Mouse (Mus musculus) stomach, postnatal 0 days (tissue): ENCODE results near the gene Ss18l1.

Experiments
- CTCF ChIP-seq: IDR thresholded peaks from 2 replicates; pipeline ENCODE4 v1.5.1; 2016; ENCODE audit warnings: antibody characterized with exemption, low read depth, mild to moderate bottlenecking, moderate library complexity
- EP300 ChIP-seq: optimal IDR thresholded peaks from 2 replicates; pipeline ENCODE3; 2016; ENCODE audit warnings: antibody characterized with exemption

DNA sequence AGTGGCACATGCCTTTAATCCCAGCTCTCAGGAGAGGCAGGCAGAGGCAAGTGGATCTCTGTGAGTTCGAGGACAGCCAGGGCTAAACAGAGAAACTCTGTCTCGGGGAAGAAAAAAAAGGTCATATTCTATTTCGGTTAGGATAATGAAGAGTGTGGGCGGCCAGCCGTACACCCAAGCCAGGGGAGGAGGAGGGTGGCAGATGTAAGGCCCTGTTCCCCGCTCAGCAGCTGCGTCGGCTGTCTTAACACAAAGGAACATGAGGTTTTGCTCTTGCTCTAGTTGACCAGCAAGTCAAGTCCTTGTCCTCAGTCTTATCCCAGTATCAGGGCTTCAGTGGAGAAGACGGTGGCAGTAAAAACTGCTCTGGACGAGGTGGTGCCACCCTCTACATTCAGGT is 40.8 kb downstream of the Ss18l1 start:
- TF ChIP-seq CTCF (no peak), EP300 (no peak)
